Mouse (Mus musculus): Measurements from ENCODE around the gene Smurf2. TPM values are rescaled to one million over a fixed set of nuclear protein-coding genes. Genes with fewer than 3 reads are reported as not detected.
A peak's percentile ranks its signal among the peaks of the same experiment; 100 is the strongest.

Smurf2 gene
- polyA plus RNA-seq, 1 experiment from 2014 or later = 11.4 TPM

- Histone ChIP-seq H3K4me1 (replicated peaks) (peaks cover 33% of the 10 kb centered on the region), H3K27ac (replicated peaks) (peak overlapping the region; percentile 87; the same call in 1 of the 2 replicates), H3K4me2 (peak overlapping the region; percentile 79), H3K9me3 (no peaks in the 10 kb centered on the region), H3K27me3 (no peaks in the 10 kb centered on the region), H3K4me3 (peak overlapping the region; percentile 71; the same call in 1 of the 2 replicates), H3K36me3 (peaks cover 47% of the 10 kb centered on the region), H3K9ac (no peak overlapping the region)
- 67% methylated on average over 4 of the region's 4 CpGs for WGBS
- no peak for ATAC-seq (ENCODE audit: low FRiP score, low read depth)
Observed at GRCm38 (mm10) chr11:106780089-106780425, 140.5 kb downstream of the Smurf2 start.

GRCm38 (mm10) chr11:106779388-106780088 is 141.0 kb downstream of the Smurf2 start, which contains the start of gene Polg2:
Gene Polg2, minus strand, starts transcription at chr11:106779537.
- peak within 1 kb of the TSS; percentile 71 for H3K4me3 ChIP-seq
- H3K36me3 ChIP-seq = peaks cover 46% of the 10 kb centered on the region
- no peaks in the 10 kb centered on the region for H3K9me3 ChIP-seq
- ATAC-seq (ENCODE audit: low FRiP score, low read depth) = peak; percentile 99
- peak within 1 kb of the TSS; percentile 87 for H3K27ac ChIP-seq (replicated peaks)
- H3K4me2 ChIP-seq = peak within 1 kb of the TSS; percentile 79
- H3K27me3 ChIP-seq = no peaks in the 10 kb centered on the region
- WGBS = 2% methylated on average over 30 of the region's 30 CpGs
- H3K4me1 ChIP-seq (replicated peaks) = peaks cover 30% of the 10 kb centered on the region
- peak within 1 kb of the TSS; percentile 78 for H3K9ac ChIP-seq

GRCm38 (mm10) chr11:106778589-106779387 is 141.7 kb downstream of the Smurf2 start:
- no peak; the same call in 1 of the 2 replicates for ATAC-seq (ENCODE audit: low FRiP score, low read depth)
- Histone ChIP-seq H3K4me3 (peak overlapping the region; percentile 71), H3K4me2 (peak overlapping the region; percentile 79), H3K4me1 (replicated peaks) (peaks cover 25% of the 10 kb centered on the region), H3K27ac (replicated peaks) (peak overlapping the region; percentile 87), H3K36me3 (peaks cover 46% of the 10 kb centered on the region), H3K9ac (peak overlapping the region; percentile 78), H3K9me3 (no peaks in the 10 kb centered on the region), H3K27me3 (no peaks in the 10 kb centered on the region)
- 1% methylated on average over 39 of the region's 39 CpGs for WGBS

- no peak for ATAC-seq (ENCODE audit: low FRiP score, low read depth)
- Histone ChIP-seq H3K4me3 (no peak overlapping the region), H3K9ac (no peak overlapping the region), H3K4me1 (replicated peaks) (peaks cover 23% of the 10 kb centered on the region), H3K27me3 (no peaks in the 10 kb centered on the region), H3K27ac (replicated peaks) (no peak overlapping the region), H3K4me2 (peak overlapping the region; percentile 79), H3K9me3 (no peaks in the 10 kb centered on the region), H3K36me3 (peaks cover 47% of the 10 kb centered on the region)
- 94% methylated on average over 7 of the region's 7 CpGs for WGBS
Observed at GRCm38 (mm10) chr11:106778132-106778531, 142.4 kb downstream of the Smurf2 start.

- Histone ChIP-seq H3K4me1 (replicated peaks) (peaks cover 23% of the 10 kb centered on the region), H3K9ac (no peak overlapping the region), H3K27me3 (no peaks in the 10 kb centered on the region), H3K4me2 (no peak overlapping the region), H3K27ac (replicated peaks) (no peak overlapping the region), H3K36me3 (peaks cover 47% of the 10 kb centered on the region), H3K9me3 (no peaks in the 10 kb centered on the region), H3K4me3 (no peak overlapping the region)
- WGBS = 96% methylated on average over 3 of the region's 3 CpGs
- no peak for ATAC-seq (ENCODE audit: low FRiP score, low read depth)
Observed at GRCm38 (mm10) chr11:106777395-106777794, 143.1 kb downstream of the Smurf2 start.

- no peak overlapping the region for H3K4me3 ChIP-seq
- no peak overlapping the region for H3K27ac ChIP-seq (replicated peaks)
- peaks cover 47% of the 10 kb centered on the region for H3K36me3 ChIP-seq
- no peak for ATAC-seq (ENCODE audit: low FRiP score, low read depth)
- no peak overlapping the region for H3K4me2 ChIP-seq
- H3K9ac ChIP-seq = no peak overlapping the region
- peaks cover 23% of the 10 kb centered on the region for H3K4me1 ChIP-seq (replicated peaks)
- 100% methylated on average over 4 of the region's 4 CpGs for WGBS
- no peaks in the 10 kb centered on the region for H3K27me3 ChIP-seq
- H3K9me3 ChIP-seq = no peaks in the 10 kb centered on the region
Observed at GRCm38 (mm10) chr11:106776960-106777359, 143.6 kb downstream of the Smurf2 start.

GRCm38 (mm10) chr11:106773061-106773460 is 147.5 kb downstream of the Smurf2 start:
- H3K4me3 ChIP-seq = no peak overlapping the region
- H3K27ac ChIP-seq (replicated peaks) = no peak overlapping the region
- 90% methylated on average over 9 of the region's 9 CpGs for WGBS
- H3K9me3 ChIP-seq = no peaks in the 10 kb centered on the region
- peaks cover 8% of the 10 kb centered on the region; the same call in 1 of the 2 replicates for H3K4me1 ChIP-seq (replicated peaks)
- H3K9ac ChIP-seq = no peak overlapping the region
- ATAC-seq (ENCODE audit: low FRiP score, low read depth) = no peak
- peaks cover 60% of the 10 kb centered on the region for H3K36me3 ChIP-seq
- H3K27me3 ChIP-seq = no peaks in the 10 kb centered on the region
- H3K4me2 ChIP-seq = no peak overlapping the region

GRCm38 (mm10) chr11:106770195-106770974 is 150.1 kb downstream of the Smurf2 start:
- no peaks in the 10 kb centered on the region for H3K27me3 ChIP-seq
- H3K36me3 ChIP-seq = peaks cover 71% of the 10 kb centered on the region
- H3K4me2 ChIP-seq = no peak overlapping the region
- 96% methylated on average over 9 of the region's 9 CpGs for WGBS
- no peaks in the 10 kb centered on the region for H3K4me1 ChIP-seq (replicated peaks)
- no peak for ATAC-seq (ENCODE audit: low FRiP score, low read depth)
- no peak overlapping the region for H3K4me3 ChIP-seq
- no peaks in the 10 kb centered on the region for H3K9me3 ChIP-seq
- H3K9ac ChIP-seq = no peak overlapping the region
- no peak overlapping the region for H3K27ac ChIP-seq (replicated peaks)

Small RNAs within 50 kb of the gene (microRNA-seq; reads per million reads assigned to microRNA genes)
- gene Gm25994 (not detected), gene Gm27322 (not detected), gene Mir3064 (18.5 reads per million, percentile 32 among the genes with 10 or more reads in this experiment)

Other genes starting within 250 kb of the Smurf2 start
- 16.3 and 17.6 TPM in 2 replicates for gene Pecam1, start 170.1 kb downstream of the Smurf2 start, polyA plus RNA-seq (2015; fragmentation: Nextera tagmentation; extraction: Ambion mirVana)
- gene Milr1, start 169.5 kb downstream of the Smurf2 start, polyA plus RNA-seq (2015; fragmentation: Nextera tagmentation; extraction: Ambion mirVana) = 0.70 and 1.5 TPM in 2 replicates
- gene Polg2, start 141.2 kb downstream of the Smurf2 start, polyA plus RNA-seq (2015; fragmentation: Nextera tagmentation; extraction: Ambion mirVana) = 8.4 and 8.8 TPM in 2 replicates
- 340 and 351 TPM in 2 replicates for gene Ddx5, start 131.5 kb downstream of the Smurf2 start, polyA plus RNA-seq (2015; fragmentation: Nextera tagmentation; extraction: Ambion mirVana)
- 14.0 and 16.1 TPM in 2 replicates for gene Cep95, start 131.5 kb downstream of the Smurf2 start, polyA plus RNA-seq (2015; fragmentation: Nextera tagmentation; extraction: Ambion mirVana)
- 166 and 182 TPM in 2 replicates for gene Kpna2, start 78.8 kb upstream of the Smurf2 start, polyA plus RNA-seq (2015; fragmentation: Nextera tagmentation; extraction: Ambion mirVana)
- 6.1 and 6.3 TPM in 2 replicates for gene 1810010H24Rik, start 105.0 kb upstream of the Smurf2 start, polyA plus RNA-seq (2015; fragmentation: Nextera tagmentation; extraction: Ambion mirVana)
- 27.1 and 32.9 TPM in 2 replicates for gene Bptf, start 211.4 kb upstream of the Smurf2 start, polyA plus RNA-seq (2015; fragmentation: Nextera tagmentation; extraction: Ambion mirVana)

Measured in hindbrain, embryonic 15.5 days (tissue).